Mouse (Mus musculus): Measurements from ENCODE around the gene Gm815. TPM values are rescaled to one million over a fixed set of nuclear protein-coding genes. Genes with fewer than 3 reads are reported as not detected.
A peak's percentile ranks its signal among the peaks of the same experiment; 100 is the strongest.

Gene Gm815
- polyA plus RNA-seq, 1 experiment from 2014 or later = not detected

DNA sequence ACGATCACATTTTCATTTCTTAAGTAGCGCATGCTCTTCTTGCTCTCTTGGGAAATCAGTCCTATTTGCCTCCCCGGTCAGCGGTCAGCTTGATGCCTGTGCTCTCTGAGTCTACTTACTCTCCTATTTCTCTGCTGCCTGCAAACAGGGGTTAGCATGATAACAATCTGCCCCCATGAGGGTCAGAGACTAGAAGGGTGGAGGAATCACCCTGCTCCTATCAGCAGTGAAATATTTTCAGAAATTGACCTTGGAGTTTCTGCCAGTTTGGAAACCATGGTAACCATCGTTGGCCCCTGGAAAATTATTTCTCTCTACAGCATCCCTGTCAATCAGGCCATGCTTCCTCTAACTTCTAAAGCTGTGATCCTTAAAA is 26.5 kb upstream of the Gm815 start:
- DNase-seq (ENCODE audit: low spot score) = no peak
- Histone ChIP-seq H3K4me3 (no peak overlapping the region), H3K9me3 (no peaks in the 10 kb centered on the region), H3K27me3 (ENCODE audit: insufficient read depth, poor library complexity, severe bottlenecking) (peaks cover 2% of the 10 kb centered on the region; the same call in 1 of the 2 replicates), H3K4me1 (replicated peaks) (peaks cover 30% of the 10 kb centered on the region), H3K36me3 (no peaks in the 10 kb centered on the region), H3K27ac (peak overlapping the region; percentile 73)
- WGBS = 73% methylated on average over 5 of the region's 5 CpGs

DNA sequence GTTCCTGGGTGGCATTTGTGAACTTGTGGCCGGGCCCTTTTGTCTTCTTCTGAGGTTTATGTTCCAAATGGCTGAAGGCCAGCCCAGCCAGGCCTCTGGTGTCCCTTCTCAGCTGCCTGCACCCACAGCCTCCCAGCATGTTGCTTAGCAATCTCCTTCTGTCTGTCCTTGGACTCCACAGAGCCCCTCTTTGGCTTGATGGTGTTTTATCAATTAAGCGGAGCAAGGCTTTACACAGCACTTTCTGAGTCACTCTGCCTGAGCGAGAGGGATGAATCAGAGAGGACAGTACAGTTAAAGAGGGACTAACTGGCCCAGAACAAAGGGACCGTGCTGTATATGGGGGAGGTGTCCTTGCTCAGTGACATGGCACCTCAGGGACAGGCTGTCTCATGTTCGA is 22.0 kb upstream of the Gm815 start:
- Histone ChIP-seq H3K36me3 (no peaks in the 10 kb centered on the region), H3K4me1 (replicated peaks) (peaks cover 43% of the 10 kb centered on the region), H3K9me3 (no peaks in the 10 kb centered on the region), H3K27ac (peak overlapping the region; percentile 71), H3K27me3 (ENCODE audit: insufficient read depth, poor library complexity, severe bottlenecking) (peaks cover 2% of the 10 kb centered on the region; the same call in 1 of the 2 replicates), H3K4me3 (no peak overlapping the region)
- DNase-seq (ENCODE audit: low spot score) = no peak
- 71% methylated on average over 5 of the region's 5 CpGs for WGBS

- Histone ChIP-seq H3K36me3 (no peaks in the 10 kb centered on the region), H3K4me1 (replicated peaks) (peaks cover 43% of the 10 kb centered on the region), H3K27me3 (ENCODE audit: insufficient read depth, poor library complexity, severe bottlenecking) (peaks cover 2% of the 10 kb centered on the region; the same call in 1 of the 2 replicates), H3K4me3 (no peak overlapping the region), H3K9me3 (no peaks in the 10 kb centered on the region), H3K27ac (peak overlapping the region; percentile 82)
- DNase-seq (ENCODE audit: low spot score) = no peak
- WGBS = 68% methylated on average over 15 of the region's 15 CpGs
Measured at GRCm38 (mm10) chr19:26864975-26865690, 20.5 kb upstream of the Gm815 start.

GRCm38 (mm10) chr19:26865736-26866135 is 19.9 kb upstream of the Gm815 start:
- Histone ChIP-seq H3K4me1 (replicated peaks) (peaks cover 49% of the 10 kb centered on the region), H3K36me3 (no peaks in the 10 kb centered on the region), H3K9me3 (no peaks in the 10 kb centered on the region), H3K4me3 (no peak overlapping the region), H3K27me3 (ENCODE audit: insufficient read depth, poor library complexity, severe bottlenecking) (peaks cover 2% of the 10 kb centered on the region; the same call in 1 of the 2 replicates), H3K27ac (peak overlapping the region; percentile 82)
- WGBS = 27% methylated on average over 7 of the region's 7 CpGs
- peak; percentile 58 for DNase-seq (ENCODE audit: low spot score)

GRCm38 (mm10) chr19:26869591-26869990 is 16.1 kb upstream of the Gm815 start:
- no peaks in the 10 kb centered on the region for H3K36me3 ChIP-seq
- WGBS = 50% methylated on average over 3 of the region's 3 CpGs
- no peaks in the 10 kb centered on the region for H3K9me3 ChIP-seq
- H3K4me1 ChIP-seq (replicated peaks) = peaks cover 50% of the 10 kb centered on the region
- peak overlapping the region; percentile 35 for H3K27ac ChIP-seq
- H3K27me3 ChIP-seq (ENCODE audit: insufficient read depth, poor library complexity, severe bottlenecking) = no peaks in the 10 kb centered on the region
- H3K4me3 ChIP-seq = no peak overlapping the region
- no peak for DNase-seq (ENCODE audit: low spot score)

DNA sequence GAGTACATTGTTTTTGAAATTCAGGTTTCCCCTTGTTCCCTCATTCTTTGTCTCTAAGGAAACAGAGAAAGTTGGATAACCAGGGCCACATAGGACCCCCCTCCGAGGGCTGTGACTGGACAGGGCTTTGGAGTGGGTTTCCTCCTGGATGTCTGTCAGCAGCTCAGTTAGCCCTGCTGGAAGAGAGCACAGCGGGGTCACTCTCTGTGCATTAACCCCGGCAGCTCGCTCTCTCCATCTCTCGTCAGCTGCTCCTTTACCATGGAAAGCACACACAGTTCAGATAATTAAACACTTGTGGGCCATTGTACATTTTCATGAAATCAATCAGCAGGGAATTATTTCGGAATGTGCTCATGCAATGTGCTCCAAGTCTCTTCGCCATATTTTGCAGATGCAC is 15.4 kb upstream of the Gm815 start:
- no peak overlapping the region for H3K4me3 ChIP-seq
- H3K27me3 ChIP-seq (ENCODE audit: insufficient read depth, poor library complexity, severe bottlenecking) = no peaks in the 10 kb centered on the region
- peak overlapping the region; percentile 35 for H3K27ac ChIP-seq
- H3K9me3 ChIP-seq = no peaks in the 10 kb centered on the region
- 22% methylated on average over 7 of the region's 7 CpGs for WGBS
- DNase-seq (ENCODE audit: low spot score) = peak; percentile 60
- no peaks in the 10 kb centered on the region for H3K36me3 ChIP-seq
- peaks cover 50% of the 10 kb centered on the region for H3K4me1 ChIP-seq (replicated peaks)

DNA sequence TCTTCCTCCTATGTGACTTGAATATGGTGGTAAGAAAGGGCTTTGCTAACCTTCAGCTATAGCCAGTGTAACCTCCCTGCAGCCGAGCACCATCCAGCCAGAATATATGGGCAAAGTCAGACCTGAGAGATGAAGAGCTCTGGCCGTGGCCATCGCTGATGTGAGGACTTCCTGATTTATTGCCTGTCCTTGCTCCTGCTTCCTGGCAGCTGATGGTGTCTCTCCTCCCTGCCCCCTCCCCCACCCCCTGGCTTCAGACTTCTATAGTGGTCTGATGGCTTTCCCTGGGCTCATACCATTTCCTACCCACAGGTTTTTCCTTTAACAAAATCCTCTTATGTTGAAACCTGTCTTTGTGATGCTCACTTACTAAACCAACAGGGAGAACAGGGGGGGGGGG is 14.6 kb upstream of the Gm815 start:
- DNase-seq (ENCODE audit: low spot score) = no peak
- H3K27ac ChIP-seq = peak overlapping the region; percentile 35
- 43% methylated on average over 3 of the region's 3 CpGs for WGBS

GRCm38 (mm10) chr19:26872886-26873285 is 12.8 kb upstream of the Gm815 start:
- Histone ChIP-seq H3K36me3 (no peaks in the 10 kb centered on the region), H3K4me3 (no peak overlapping the region), H3K4me1 (replicated peaks) (peaks cover 51% of the 10 kb centered on the region), H3K27me3 (ENCODE audit: insufficient read depth, poor library complexity, severe bottlenecking) (0 out of 2 replicates have a peak, but pooled peaks cover 6% of the 10 kb centered on the region), H3K27ac (peak overlapping the region; percentile 40), H3K9me3 (no peaks in the 10 kb centered on the region)
- WGBS = 64% methylated on average over 6 of the region's 6 CpGs
- no peak for DNase-seq (ENCODE audit: low spot score)

More for the DNA sequence above, 14.6 kb upstream of the Gm815 start:
- Histone ChIP-seq H3K27me3 (ENCODE audit: insufficient read depth, poor library complexity, severe bottlenecking) (0 out of 2 replicates have a peak, but pooled peaks cover 1% of the 10 kb centered on the region), H3K4me3 (no peak overlapping the region), H3K4me1 (replicated peaks) (peaks cover 48% of the 10 kb centered on the region), H3K36me3 (no peaks in the 10 kb centered on the region), H3K9me3 (no peaks in the 10 kb centered on the region)

DNA sequence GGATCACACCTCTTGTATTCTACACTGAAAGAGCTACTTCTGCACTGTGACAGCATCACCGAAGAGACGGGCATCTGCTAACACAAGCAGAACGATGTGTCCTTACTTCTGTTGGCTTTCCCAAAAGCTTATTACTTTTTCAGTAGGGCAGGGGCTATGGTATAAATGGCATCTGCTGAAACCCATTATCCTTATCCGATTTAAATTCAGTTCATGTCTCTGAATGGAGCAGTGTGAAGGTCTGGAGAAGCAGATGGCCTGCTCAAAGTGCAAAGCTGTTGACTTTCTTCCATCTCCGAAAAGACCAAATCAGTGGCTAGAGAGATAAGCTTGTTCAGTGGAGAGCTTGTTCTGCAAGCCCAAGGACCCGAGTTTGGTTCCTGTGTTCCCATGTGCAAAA is 10.1 kb upstream of the Gm815 start:
- no peak for DNase-seq (ENCODE audit: low spot score)
- H3K36me3 ChIP-seq = no peaks in the 10 kb centered on the region
- peaks cover 35% of the 10 kb centered on the region for H3K4me1 ChIP-seq (replicated peaks)
- no peak overlapping the region for H3K27ac ChIP-seq
- H3K4me3 ChIP-seq = no peak overlapping the region
- 0 out of 2 replicates have a peak, but pooled peaks cover 6% of the 10 kb centered on the region for H3K27me3 ChIP-seq (ENCODE audit: insufficient read depth, poor library complexity, severe bottlenecking)
- WGBS = 90% methylated on average over 6 of the region's 6 CpGs
- no peaks in the 10 kb centered on the region for H3K9me3 ChIP-seq

- Histone ChIP-seq H3K27ac (peak overlapping the region; percentile 50; the same call in 1 of the 2 replicates), H3K4me3 (no peak overlapping the region)
- no peak for DNase-seq (ENCODE audit: low spot score)
Measured at GRCm38 (mm10) chr19:26877180-26877775, 8.4 kb upstream of the Gm815 start.

DNA sequence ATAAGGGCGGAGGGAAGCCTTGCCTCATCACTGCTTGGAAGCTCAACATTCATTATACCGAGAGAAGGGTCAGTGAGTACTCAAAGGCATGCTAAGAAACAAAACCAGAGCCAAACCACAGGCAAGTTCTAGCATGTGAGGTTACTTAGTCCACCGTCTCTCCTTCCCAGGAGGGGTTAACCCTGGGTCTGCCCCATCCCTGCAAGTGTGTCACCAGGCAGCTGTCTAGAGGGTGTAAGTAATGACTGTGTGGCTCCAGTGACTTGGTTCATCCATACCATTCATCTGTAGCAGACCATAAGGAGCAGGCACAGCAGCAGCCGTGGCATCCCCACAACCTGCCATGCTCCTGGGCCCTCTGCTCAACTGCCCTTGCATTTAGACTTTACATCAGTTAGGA is 5.8 kb upstream of the Gm815 start:
- whole genome bisulfite sequencing = 79% methylated on average over 4 of the region's 4 CpGs
- Histone ChIP-seq H3K36me3 (no peaks in the 10 kb centered on the region), H3K4me3 (no peak overlapping the region), H3K27ac (no peak overlapping the region), H3K27me3 (ENCODE audit: insufficient read depth, poor library complexity, severe bottlenecking) (0 out of 2 replicates have a peak, but pooled peaks cover 6% of the 10 kb centered on the region), H3K4me1 (replicated peaks) (peaks cover 20% of the 10 kb centered on the region), H3K9me3 (no peaks in the 10 kb centered on the region)
- DNase-seq (ENCODE audit: low spot score) = no peak

More at GRCm38 (mm10) chr19:26877180-26877775, 8.4 kb upstream of the Gm815 start:
- Histone ChIP-seq H3K27me3 (ENCODE audit: insufficient read depth, poor library complexity, severe bottlenecking) (0 out of 2 replicates have a peak, but pooled peaks cover 6% of the 10 kb centered on the region), H3K4me1 (replicated peaks) (peaks cover 26% of the 10 kb centered on the region), H3K36me3 (no peaks in the 10 kb centered on the region), H3K9me3 (no peaks in the 10 kb centered on the region)
- 13% methylated on average over 10 of the region's 10 CpGs for WGBS

DNA sequence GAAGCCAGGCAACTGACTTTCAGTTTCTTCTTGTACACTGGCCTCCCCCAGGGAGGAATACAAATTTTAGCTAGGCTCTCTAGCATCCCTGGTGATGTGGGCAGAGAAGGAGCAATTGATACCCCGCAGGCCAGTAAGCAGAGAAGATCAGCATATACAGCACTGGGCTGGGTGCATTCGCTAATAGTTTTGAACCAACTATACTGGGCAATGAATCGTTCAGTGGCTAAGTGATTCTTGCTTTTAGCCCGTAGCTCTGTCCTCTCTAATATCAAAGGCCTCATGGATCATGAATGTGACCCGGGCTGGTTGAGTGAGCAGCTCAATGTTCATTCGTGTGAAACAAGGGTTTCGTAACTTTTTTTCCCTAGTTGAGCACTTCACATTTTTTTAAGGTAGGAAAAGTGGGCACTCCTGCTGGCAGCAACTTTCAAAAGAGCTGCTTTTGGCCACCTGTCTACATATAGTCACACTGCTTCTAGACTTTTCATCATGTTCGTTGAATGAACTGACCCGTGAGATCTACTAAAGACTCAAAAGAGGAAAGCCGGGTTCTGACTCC is 3.7 kb upstream of the Gm815 start:
- 89% methylated on average over 10 of the region's 10 CpGs for WGBS
- Histone ChIP-seq H3K27ac (no peak overlapping the region), H3K27me3 (ENCODE audit: insufficient read depth, poor library complexity, severe bottlenecking) (no peaks in the 10 kb centered on the region), H3K9me3 (no peaks in the 10 kb centered on the region), H3K4me3 (no peak overlapping the region), H3K4me1 (replicated peaks) (peaks cover 8% of the 10 kb centered on the region), H3K36me3 (no peaks in the 10 kb centered on the region)
- no peak for DNase-seq (ENCODE audit: low spot score)

DNA sequence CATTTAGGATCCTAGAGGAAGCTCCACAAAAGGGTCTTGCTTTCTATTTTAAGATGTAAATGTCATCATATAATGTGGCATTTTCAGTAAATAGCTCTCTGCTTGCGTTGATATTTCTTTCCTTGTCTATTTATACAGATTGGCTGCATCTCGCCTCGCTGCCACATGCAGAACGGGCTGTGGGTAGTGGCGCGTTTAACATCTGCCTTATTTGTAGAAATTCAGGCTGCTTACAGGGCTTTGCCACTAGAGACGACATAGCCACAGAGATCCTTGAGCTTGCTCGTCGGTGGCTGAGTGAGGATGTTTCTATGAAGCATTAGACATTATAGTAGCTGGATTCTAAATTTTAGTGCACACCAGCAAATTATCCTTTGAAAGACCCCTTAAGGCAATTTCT is 2.5 kb downstream of the Gm815 start:
- Histone ChIP-seq H3K9me3 (no peaks in the 10 kb centered on the region), H3K27me3 (ENCODE audit: insufficient read depth, poor library complexity, severe bottlenecking) (no peaks in the 10 kb centered on the region), H3K27ac (no peak overlapping the region), H3K36me3 (no peaks in the 10 kb centered on the region), H3K4me3 (no peak overlapping the region), H3K4me1 (replicated peaks) (peaks cover 3% of the 10 kb centered on the region)
- DNase-seq (ENCODE audit: low spot score) = no peak
- 88% methylated on average over 9 of the region's 9 CpGs for WGBS

Measured in hindbrain, embryonic 10.5 days (tissue).